Mouse (Mus musculus) liver, adult 2 months (tissue): ENCODE results near the gene Tmc4. TPM values are rescaled to one million over a fixed set of nuclear protein-coding genes. Genes with fewer than 3 reads are reported as not detected.

Experiments used
- DNase-seq: peaks from one replicate; pipeline ENCODE4 v3.0.0-alpha.2; 2011; ENCODE audit warnings: low read depth, low spot score; ENCODE audit errors: extremely low read depth
- H3K27ac ChIP-seq: fragments of 200-500 bp; replicated peaks from 2 replicates; pipeline ENCODE4 v1.5.1; 2012; ENCODE audit warnings: low read depth, mild to moderate bottlenecking, control low read depth, inconsistent platforms, low read length; ENCODE audit not compliant: insufficient read depth
- H3K27me3 ChIP-seq: fragments of 200-500 bp; 2 replicates; pipeline ENCODE4 v1.6.1; 2012; ENCODE audit warnings: mild to moderate bottlenecking, moderate library complexity, low read length, inconsistent platforms; ENCODE audit not compliant: control insufficient read depth, insufficient read depth
- H3K36me3 ChIP-seq: fragments of 200-500 bp; 2 replicates; pipeline ENCODE4 v1.6.1; 2012; ENCODE audit warnings: low read length, inconsistent platforms; ENCODE audit not compliant: control insufficient read depth, insufficient read depth
- H3K4me1 ChIP-seq: fragments of 200-500 bp; 2 replicates; pipeline ENCODE4 v1.6.1; 2011; ENCODE audit warnings: low read length; ENCODE audit not compliant: control insufficient read depth, insufficient read depth
- H3K4me3 ChIP-seq: fragments of 200-500 bp; 2 replicates; pipeline ENCODE4 v1.5.1; 2011; ENCODE audit warnings: low read depth, mild to moderate bottlenecking, control low read depth, low read length, moderate library complexity; ENCODE audit not compliant: insufficient read depth
- H3K79me2 ChIP-seq: fragments of 200-500 bp; 2 replicates; pipeline ENCODE4 v1.6.1; 2012; ENCODE audit warnings: inconsistent platforms, mild to moderate bottlenecking, low read length, moderate library complexity; ENCODE audit not compliant: control insufficient read depth, insufficient read depth
- H3K9ac ChIP-seq: fragments of 200-500 bp; 2 replicates; pipeline ENCODE4 v1.6.1; 2012; ENCODE audit warnings: low read depth, mild to moderate bottlenecking, control low read depth, inconsistent platforms, low read length
- CTCF ChIP-seq: fragments of 200-500 bp; IDR thresholded peaks from 2 replicates; pipeline ENCODE4 v1.5.1; 2011; ENCODE audit warnings: low read depth, low read length, control low read depth
- POLR2A ChIP-seq: fragments of 200-500 bp; IDR thresholded peaks from 2 replicates; pipeline ENCODE4 v1.6.1; 2011; ENCODE audit warnings: low read length, control low read depth; ENCODE audit not compliant: insufficient read depth; ENCODE audit errors: extremely low read depth
- WGBS: fragments of 180-500 bp; shearing (Covaris S2); methylation state at CpG from one replicate; pipeline ENCODE4 v1.1.7; 2018; 5-methylcytosine and 5-hydroxymethylcytosine counted together
- polyA plus RNA-seq: library from polyadenylated mRNA; depleted of rRNA; stranded (reverse); fragments of >200 nt; gene quantifications from 2 replicates; pipeline ENCODE4 v1.2.3, GENCODE M21; 2012
- total RNA-seq: library from RNA; depleted of rRNA; stranded (reverse); fragments of >200 nt; gene quantifications from 2 replicates; pipeline ENCODE4 v1.2.3, GENCODE M21; 2014

Tmc4 gene
- total and polyA plus RNA-seq, 2 experiments: 1.8 to 8.2 TPM

DNA sequence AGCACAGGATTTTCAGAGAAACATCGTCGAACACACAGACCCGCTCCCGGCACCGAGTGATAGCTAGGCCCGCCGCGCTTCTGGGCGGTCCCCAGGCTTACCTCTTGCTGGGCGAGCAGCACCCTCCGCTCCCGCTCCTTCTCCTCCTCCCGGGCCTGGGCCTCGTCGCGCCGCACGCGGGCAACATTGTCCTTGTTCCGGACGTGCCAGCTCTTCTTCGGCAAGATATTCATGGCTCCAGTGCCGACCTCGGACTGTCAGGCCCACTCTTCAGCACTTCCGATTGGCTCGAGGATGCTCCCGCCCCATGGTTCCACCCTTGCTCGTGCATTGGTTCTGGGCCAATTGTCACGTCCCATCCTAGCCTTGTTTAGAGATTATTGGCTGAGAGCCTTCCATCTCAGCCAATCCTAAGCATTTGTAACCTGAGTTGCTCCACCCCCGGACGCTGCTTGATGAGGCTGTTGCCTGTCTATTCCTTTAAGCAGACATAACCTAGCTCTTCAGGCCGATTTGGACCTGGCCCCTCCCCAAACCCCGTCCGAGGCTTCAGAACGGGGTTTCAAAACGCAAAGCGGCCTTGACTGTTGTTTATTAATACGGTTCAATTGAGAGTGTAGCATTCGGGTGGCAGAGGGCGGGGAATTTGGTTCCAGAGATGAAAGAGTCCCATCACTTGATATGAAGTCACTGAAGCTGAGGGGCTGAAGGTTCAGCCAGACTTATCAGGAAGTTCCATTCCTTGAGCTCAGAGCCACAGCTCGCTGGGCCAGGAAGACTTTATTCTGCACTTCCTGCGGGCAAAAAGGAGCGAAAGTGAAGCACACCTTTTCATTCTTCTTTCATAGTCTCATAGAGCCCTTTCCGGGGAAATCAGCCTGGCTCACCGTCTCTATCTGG lies 11.9 kb downstream of the Tmc4 start, which contains the start of gene Leng1:
Gene Leng1, minus strand, starts transcription at position 626 of the 900 bp plus-strand sequence.
- H3K4me3 ChIP-seq: peak within 1 kb of the TSS; percentile 77
- peak within 1 kb of the TSS; percentile 81 for H3K27ac ChIP-seq
- peak within 1 kb of the TSS; percentile 83 for H3K9ac ChIP-seq
- DNase-seq: peak; percentile 98
- H3K79me2 ChIP-seq: peaks cover 3% of the 10 kb centered on the region; the same call in 1 of the 2 replicates
- no peaks in the 10 kb centered on the region for H3K27me3 ChIP-seq
- TF ChIP-seq CTCF (no peak), POLR2A (peak; percentile 97)
- WGBS: 4% methylated on average over 45 of the region's 45 CpGs
- H3K4me1 ChIP-seq: peaks cover 9% of the 10 kb centered on the region
- H3K36me3 ChIP-seq: peaks cover 22% of the 10 kb centered on the region

DNA sequence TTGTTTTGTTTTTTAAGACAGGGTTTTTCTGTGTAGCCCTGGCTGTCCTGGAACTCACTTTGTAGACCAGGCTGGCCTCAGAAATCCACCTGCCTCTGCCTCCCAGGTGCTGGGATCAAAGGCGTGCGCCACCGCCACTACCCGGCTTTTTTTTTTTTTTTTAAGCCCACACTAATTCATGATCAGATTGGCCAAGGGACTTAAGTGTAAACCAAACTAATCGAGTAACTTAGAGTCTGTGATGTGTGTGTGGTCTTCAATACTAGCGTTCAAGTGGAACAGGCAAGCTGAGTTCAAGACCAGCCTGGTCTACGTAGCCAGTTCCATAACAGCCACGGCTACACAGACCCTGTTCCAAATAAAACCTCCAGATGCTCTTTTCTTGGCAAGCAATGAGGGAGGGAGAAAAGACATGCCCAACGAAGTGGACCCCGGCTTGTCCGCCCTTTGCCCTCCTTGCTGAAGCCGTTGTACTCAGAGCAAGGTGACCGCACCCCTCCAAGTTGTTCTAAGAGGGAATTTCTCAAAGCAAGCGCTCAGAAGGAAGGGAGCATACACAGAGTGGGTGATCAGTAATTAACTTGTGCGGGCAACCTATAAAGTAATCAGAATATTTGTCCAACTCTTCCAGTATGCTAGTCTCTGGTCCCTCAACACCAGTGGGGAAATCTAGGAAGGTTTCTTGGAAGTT lies 12.7 kb downstream of the Tmc4 start:
- TF ChIP-seq POLR2A (no peak), CTCF (no peak)
- Histone ChIP-seq H3K27me3 (no peaks in the 10 kb centered on the region), H3K4me3 (peak overlapping the region; percentile 77), H3K36me3 (peaks cover 29% of the 10 kb centered on the region), H3K9ac (peak overlapping the region; percentile 83), H3K27ac (peak overlapping the region; percentile 81), H3K4me1 (peaks cover 9% of the 10 kb centered on the region), H3K79me2 (peaks cover 3% of the 10 kb centered on the region; the same call in 1 of the 2 replicates)
- DNase-seq: peak; percentile 53
- WGBS: 14% methylated on average over 15 of the region's 15 CpGs

DNA sequence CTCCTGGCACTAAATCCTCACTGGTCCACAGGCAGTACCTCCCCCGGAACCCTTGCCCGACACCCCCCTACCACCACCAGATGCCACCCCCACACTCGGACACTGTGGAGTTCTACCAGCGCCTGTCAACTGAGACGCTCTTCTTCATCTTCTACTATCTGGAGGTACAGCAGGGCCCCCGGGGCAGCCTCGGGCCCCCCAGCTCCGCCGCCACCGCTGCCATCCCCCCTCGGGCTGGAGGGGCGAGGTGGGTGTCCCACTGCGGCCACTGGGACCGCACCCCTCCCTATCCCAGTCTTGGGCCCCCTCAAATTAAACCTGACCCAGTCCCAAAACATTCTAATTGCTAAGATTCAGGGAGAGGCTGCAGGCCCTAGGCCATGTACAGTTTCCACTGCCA lies 18.8 kb downstream of the Tmc4 start:
- DNase-seq: no peak
- WGBS: 95% methylated on average over 14 of the region's 14 CpGs
- TF ChIP-seq CTCF: no peak
- no peak for TF ChIP-seq POLR2A
- Histone ChIP-seq H3K36me3 (peaks cover 75% of the 10 kb centered on the region), H3K27me3 (no peaks in the 10 kb centered on the region), H3K27ac (no peak overlapping the region), H3K4me1 (peaks cover 3% of the 10 kb centered on the region), H3K4me3 (no peak overlapping the region), H3K9ac (no peak overlapping the region), H3K79me2 (peaks cover 3% of the 10 kb centered on the region; the same call in 1 of the 2 replicates)

DNA sequence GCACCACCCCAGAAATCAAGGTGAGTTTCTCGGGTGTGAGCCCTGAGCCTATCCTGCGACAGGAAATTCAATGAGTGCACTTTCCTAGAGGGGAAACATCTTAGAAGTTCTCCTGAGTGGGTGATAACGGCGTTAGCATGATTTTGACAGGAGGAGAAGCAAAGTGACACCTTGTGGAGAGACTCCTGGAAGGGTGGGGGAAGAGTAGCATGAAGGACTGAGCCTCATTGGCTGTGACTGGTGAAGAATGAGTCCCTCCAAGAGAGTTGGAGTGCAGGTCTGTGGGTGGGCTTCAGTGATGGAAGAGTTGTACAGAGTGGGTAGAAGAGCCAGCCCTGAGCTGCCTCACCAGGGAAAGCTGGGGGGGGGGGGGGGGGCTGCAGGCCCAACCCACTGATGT lies 20.4 kb downstream of the Tmc4 start:
- TF ChIP-seq POLR2A (no peak), CTCF (no peak)

DNA sequence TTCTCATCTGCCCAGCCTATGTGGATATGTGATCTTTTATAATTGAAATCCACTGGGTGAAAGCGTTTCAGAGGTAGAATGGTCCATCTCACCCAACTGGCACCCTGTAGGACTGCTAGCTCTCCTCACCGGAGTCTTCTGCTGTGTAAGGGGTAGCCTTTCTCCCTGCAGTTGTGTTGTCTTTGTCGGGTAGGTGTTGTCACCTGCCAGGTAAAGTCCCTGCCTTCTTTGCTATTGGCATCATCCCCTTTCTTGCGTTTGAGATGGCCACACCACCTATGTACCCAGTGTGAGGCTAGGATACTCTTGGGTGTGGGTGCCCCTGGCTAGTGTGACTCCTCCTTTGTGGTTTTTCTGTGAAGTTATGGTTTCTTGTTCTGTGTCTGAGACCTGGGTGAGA lies 30.7 kb downstream of the Tmc4 start:
- TF ChIP-seq POLR2A (no peak), CTCF (no peak)
- Histone ChIP-seq H3K27ac (no peak overlapping the region), H3K27me3 (no peaks in the 10 kb centered on the region), H3K9ac (peak overlapping the region; percentile 21; the same call in 1 of the 2 replicates), H3K4me1 (peaks cover 15% of the 10 kb centered on the region), H3K4me3 (no peak overlapping the region), H3K36me3 (peaks cover 13% of the 10 kb centered on the region), H3K79me2 (peaks cover 24% of the 10 kb centered on the region)
- 59% methylated on average over 4 of the region's 4 CpGs for WGBS
- no peak for DNase-seq

More for the DNA sequence above, 20.4 kb downstream of the Tmc4 start:
- Histone ChIP-seq H3K4me3 (no peak overlapping the region), H3K4me1 (no peaks in the 10 kb centered on the region), H3K79me2 (peaks cover 3% of the 10 kb centered on the region; the same call in 1 of the 2 replicates), H3K9ac (no peak overlapping the region), H3K27me3 (no peaks in the 10 kb centered on the region), H3K27ac (no peak overlapping the region), H3K36me3 (peaks cover 75% of the 10 kb centered on the region)
- no peak for DNase-seq
- WGBS: 91% methylated on average over 4 of the region's 4 CpGs
